Mouse (Mus musculus) MEL (cell line): ENCODE results near the gene Chd3.

Source experiments
- MAX ChIP-seq: IDR thresholded peaks from 2 replicates; pipeline ENCODE4 v1.6.1; 2011; ENCODE audit warnings: low read length, improper control_type of control experiment
- MEF2A ChIP-seq: IDR thresholded peaks from 2 replicates; pipeline ENCODE4 v1.6.1; 2014; ENCODE audit warnings: low read depth, mild to moderate bottlenecking, inconsistent platforms, low read length, improper control_type of control experiment; ENCODE audit not compliant: poor library complexity, insufficient replicate concordance, severe bottlenecking; ENCODE audit errors: extremely low read depth
- MYC ChIP-seq: IDR thresholded peaks from 2 replicates; pipeline ENCODE4 v1.6.1; 2011; ENCODE audit warnings: low read depth, mild to moderate bottlenecking, low read length, improper control_type of control experiment, moderate library complexity
- SIN3A ChIP-seq: IDR thresholded peaks from 2 replicates; pipeline ENCODE4 v1.6.1; 2012; ENCODE audit warnings: low read length, improper control_type of control experiment, inconsistent platforms

DNA sequence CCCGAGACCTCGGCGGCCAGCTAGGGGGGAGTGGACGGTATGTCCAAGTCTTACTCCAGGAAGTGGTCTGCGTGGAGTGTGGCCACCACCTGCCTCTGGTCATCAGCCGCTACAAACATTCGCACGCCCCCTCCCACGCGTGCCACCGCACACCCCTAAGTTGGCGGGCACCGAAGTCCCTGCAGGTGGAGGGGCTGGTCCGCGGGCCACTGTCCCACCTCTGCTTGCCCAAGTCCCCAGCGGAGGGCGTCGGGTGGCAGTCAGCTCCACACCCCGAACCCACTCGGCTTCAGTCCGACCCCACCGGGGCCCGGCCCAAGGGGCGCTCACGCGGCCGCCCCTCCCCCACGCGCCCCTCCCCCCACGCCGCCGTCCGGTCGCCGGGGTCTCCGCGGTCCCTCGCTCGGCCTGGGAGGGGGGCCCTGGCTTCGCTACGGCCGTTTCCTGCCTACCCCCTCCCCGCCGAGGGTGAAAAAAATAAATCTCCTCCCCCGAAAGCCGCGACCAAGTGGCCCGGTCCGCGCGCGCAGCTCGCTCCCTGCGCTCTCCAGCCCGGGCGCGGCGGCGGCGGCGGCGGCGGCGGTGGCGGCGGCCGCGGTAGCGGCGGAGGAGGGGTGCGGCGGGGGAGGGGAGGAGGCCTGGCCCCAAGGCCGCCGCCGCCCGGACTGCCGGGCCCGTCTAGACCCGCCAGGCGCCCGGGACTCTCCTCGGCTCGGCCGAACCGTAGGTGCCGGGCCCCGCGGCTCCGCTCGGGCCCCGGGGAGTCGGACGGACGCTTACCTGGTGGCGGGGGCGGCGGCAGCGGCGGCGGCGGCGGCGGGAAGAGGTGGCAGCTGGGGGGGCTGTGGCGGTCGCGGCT, 621 bp downstream of the Chd3 start:
- TF ChIP-seq SIN3A, result no peak
- no peak for TF ChIP-seq MYC
- 0 out of 2 replicates have a peak, but pooled peaks have one; percentile 9 for TF ChIP-seq MAX
- no peak for TF ChIP-seq MEF2A
